Mouse (Mus musculus) lung, adult 2 months (tissue): ENCODE measurements around the gene Ly6g5c.

ENCODE experiments used
- CTCF ChIP-seq: fragments of 200-500 bp; IDR thresholded peaks from 2 replicates; pipeline ENCODE4 v1.5.1; 2011; ENCODE audit warnings: mild to moderate bottlenecking, low read length, control low read depth; ENCODE audit not compliant: insufficient read depth
- POLR2A ChIP-seq: fragments of 200-500 bp; IDR thresholded peaks from 2 replicates; pipeline ENCODE4 v1.6.1; 2011; ENCODE audit warnings: low read depth, mild to moderate bottlenecking, control low read depth, low read length, borderline replicate concordance; ENCODE audit errors: extremely low read depth

GRCm38 (mm10) chr17:35120745-35121142 lies 12.7 kb downstream of the Ly6g5c start:
- no peak for TF ChIP-seq CTCF
- TF ChIP-seq POLR2A, result no peak
